Mouse (Mus musculus): ENCODE results near the gene Vmn2r2.

Gene Vmn2r2

DNA sequence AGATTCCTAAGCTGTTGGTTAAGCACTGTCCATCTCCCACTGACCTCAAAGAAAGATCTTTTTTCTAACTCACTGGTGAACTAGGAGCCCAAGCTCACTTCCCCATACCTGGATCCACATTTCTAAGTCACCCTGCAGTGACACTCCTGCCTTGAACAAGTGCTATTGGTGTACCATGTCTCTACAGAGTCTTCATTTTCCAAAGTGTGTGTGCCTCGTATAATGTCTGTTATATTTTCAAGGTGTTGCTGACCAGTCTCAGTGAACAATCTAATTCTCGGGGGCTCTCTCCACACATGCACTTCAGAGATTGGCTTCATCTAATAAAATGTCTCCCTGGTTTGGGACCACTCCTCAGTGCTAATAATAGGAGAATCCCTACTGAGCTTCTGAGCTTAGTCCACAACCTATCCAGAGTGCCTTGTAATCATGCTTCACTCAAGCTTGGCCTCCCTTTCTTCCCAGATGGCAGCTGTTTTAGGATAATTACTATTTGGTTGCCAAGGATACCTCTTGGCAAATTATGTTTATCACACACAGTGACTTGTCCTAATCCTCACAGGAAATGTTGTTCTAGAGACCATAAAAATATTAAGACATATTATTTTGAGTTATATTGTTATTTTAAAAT, at the start of gene Vmn2r2:
Gene Vmn2r2, minus strand, starts transcription at position 51 of the 631 bp plus-strand sequence.
- DNase-seq (ENCODE audit: low read depth, low spot score): no peak

DNA sequence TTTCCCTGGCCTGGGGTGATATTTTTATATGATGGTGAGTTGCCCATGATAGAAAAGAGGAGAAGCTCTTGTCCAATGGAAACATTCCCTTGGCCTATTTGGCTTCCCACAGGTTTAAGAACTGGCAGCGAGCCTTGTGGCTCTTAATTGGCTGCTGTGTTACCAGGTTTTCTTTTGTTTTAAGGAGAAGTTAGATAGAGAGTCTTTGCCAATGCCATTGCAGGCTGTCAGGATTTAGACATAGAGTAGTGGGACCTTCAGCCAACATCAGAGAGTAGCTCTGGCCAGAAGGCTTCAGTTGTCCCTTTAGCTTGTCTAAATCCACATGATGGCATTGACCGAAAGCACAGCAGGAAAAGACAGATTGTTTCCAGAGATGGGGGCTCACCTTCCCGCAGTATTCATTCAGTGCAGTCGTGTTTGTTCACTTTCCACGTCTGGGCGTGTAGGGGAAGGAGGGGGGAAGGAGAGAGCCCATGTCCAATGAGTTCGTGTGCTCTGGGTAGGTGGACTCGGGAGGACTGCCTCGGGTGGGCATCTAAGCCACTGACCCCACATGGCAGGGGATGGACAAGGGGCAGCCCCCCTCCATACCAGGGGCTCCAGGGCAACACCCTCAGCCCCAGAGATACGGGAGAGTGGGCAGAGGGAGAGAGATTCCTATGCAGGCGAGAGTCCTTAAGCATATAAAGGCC, 28.2 kb downstream of the Vmn2r2 start:
- no peak for DNase-seq (ENCODE audit: low read depth, low spot score)

DNA sequence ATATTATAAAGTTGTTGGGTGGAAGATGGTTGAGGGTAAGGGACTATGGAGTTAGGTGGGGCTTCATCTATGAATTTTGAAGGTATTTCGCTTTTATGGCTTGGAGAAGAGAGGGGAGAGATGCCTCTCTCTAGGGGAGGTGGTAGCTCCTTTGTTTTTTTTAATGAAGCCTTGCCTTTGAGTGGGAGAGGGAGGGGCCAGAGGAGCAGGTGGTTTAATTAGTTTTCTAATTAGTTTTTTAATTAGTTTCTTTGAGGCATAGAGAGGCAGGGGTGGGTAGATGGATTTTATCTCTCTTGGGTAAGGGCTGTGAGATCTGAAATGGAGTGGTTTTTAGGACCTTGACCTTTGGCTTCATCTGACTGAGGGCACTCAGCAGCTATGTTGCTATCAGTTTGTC, 29.0 kb downstream of the Vmn2r2 start:
- no peak for DNase-seq (ENCODE audit: low read depth, low spot score)

DNA sequence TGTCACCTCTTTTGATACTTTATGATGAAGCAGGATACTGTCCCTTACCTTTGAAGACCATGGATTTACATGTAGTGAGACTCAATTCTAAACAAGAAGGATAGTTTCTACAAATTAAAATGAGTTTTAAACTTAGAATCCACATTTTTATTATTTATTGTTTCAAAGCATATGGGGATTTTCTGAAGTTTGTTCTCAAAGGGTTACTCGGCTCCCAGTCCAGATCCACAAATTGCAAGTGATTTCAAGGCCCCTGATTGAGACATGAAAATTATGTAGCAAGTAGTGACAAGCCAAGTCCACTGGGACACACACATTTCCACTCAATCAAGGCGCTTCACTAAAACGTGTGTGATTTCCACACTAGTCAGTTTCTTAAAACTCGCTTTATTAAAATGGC, 60.5 kb downstream of the Vmn2r2 start, which contains the start of gene Vmn2r1:
Gene Vmn2r1, plus strand, starts transcription at position 301 of the 400 bp plus-strand sequence.
- DNase-seq (ENCODE audit: low read depth, low spot score): no peak
